Mouse (Mus musculus): ENCODE data around the gene Sugp2.

Gene Sugp2

GRCm38 (mm10) chr8:70203072-70203471 is 31.0 kb upstream of the Sugp2 start:
- no peak overlapping the region for H3K4me3 ChIP-seq (replicated peaks; ENCODE audit: low read length)
- no peaks in the 10 kb centered on the region for H3K9me3 ChIP-seq (ENCODE audit: low read length)
- no peaks in the 10 kb centered on the region for H3K27me3 ChIP-seq (ENCODE audit: insufficient read depth, low read length)
- TF ChIP-seq NANOG (IDR thresholded peaks at IDR 0.05; ENCODE audit: borderline replicate concordance, low read length) (no peak), POU5F1 (IDR thresholded peaks at IDR 0.05; ENCODE audit: borderline replicate concordance, low read length) (no peak), CTCF (conservative IDR thresholded peaks at IDR 0.05; ENCODE audit: low read length) (no peak)
- no peaks in the 10 kb centered on the region for H3K36me3 ChIP-seq (ENCODE audit: insufficient read depth, low read length)
- peaks cover 21% of the 10 kb centered on the region for H3K4me1 ChIP-seq (replicated peaks; ENCODE audit: low read depth, low read length)

GRCm38 (mm10) chr8:70204757-70205156 is 29.3 kb upstream of the Sugp2 start:
- Histone ChIP-seq H3K4me3 (replicated peaks; ENCODE audit: low read length) (no peak overlapping the region), H3K9me3 (ENCODE audit: low read length) (no peaks in the 10 kb centered on the region), H3K27me3 (ENCODE audit: insufficient read depth, low read length) (no peaks in the 10 kb centered on the region), H3K4me1 (replicated peaks; ENCODE audit: low read depth, low read length) (peaks cover 26% of the 10 kb centered on the region), H3K36me3 (ENCODE audit: insufficient read depth, low read length) (no peaks in the 10 kb centered on the region)
- TF ChIP-seq NANOG (IDR thresholded peaks at IDR 0.05; ENCODE audit: borderline replicate concordance, low read length) = no peak
- no peak for TF ChIP-seq CTCF (conservative IDR thresholded peaks at IDR 0.05; ENCODE audit: low read length)
- no peak for TF ChIP-seq POU5F1 (IDR thresholded peaks at IDR 0.05; ENCODE audit: borderline replicate concordance, low read length)

- Histone ChIP-seq H3K9me3 (ENCODE audit: low read length) (no peaks in the 10 kb centered on the region), H3K4me3 (replicated peaks; ENCODE audit: low read length) (no peak overlapping the region), H3K36me3 (ENCODE audit: insufficient read depth, low read length) (no peaks in the 10 kb centered on the region), H3K4me1 (replicated peaks; ENCODE audit: low read depth, low read length) (peaks cover 47% of the 10 kb centered on the region), H3K27me3 (ENCODE audit: insufficient read depth, low read length) (no peaks in the 10 kb centered on the region)
- no peak for TF ChIP-seq POU5F1 (IDR thresholded peaks at IDR 0.05; ENCODE audit: borderline replicate concordance, low read length)
- no peak for TF ChIP-seq NANOG (IDR thresholded peaks at IDR 0.05; ENCODE audit: borderline replicate concordance, low read length)
- TF ChIP-seq CTCF (conservative IDR thresholded peaks at IDR 0.05; ENCODE audit: low read length) = no peak
These were observed 25.9 kb upstream of the Sugp2 start for GRCm38 (mm10) chr8:70208130-70208529.

DNA sequence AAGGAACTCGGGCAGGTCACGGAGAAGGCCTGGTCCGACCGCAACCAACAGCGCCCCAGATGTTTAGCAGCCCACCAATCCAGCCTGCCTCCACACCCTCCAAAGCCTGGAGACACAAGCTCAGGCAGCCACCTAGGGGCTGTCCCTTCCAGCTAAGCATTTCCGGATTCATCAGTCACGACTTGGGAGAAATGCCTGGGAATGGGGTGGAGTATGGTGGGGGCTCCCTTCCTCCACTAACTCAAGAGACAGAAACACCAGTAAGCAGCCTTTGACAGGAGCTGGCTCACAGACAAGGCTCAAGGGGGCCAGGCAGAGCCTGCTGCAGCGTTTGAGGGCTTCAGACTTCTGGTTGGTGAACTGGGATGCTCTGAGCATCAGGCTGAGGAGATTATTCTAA is 23.5 kb upstream of the Sugp2 start:
- no peak for TF ChIP-seq NANOG (IDR thresholded peaks at IDR 0.05; ENCODE audit: borderline replicate concordance, low read length)
- TF ChIP-seq CTCF (conservative IDR thresholded peaks at IDR 0.05; ENCODE audit: low read length) = no peak
- TF ChIP-seq POU5F1 (IDR thresholded peaks at IDR 0.05; ENCODE audit: borderline replicate concordance, low read length) = no peak
- Histone ChIP-seq H3K4me3 (replicated peaks; ENCODE audit: low read length) (peak overlapping the region; percentile 27; the same call in 1 of the 2 replicates), H3K9me3 (ENCODE audit: low read length) (no peaks in the 10 kb centered on the region), H3K27me3 (ENCODE audit: insufficient read depth, low read length) (no peaks in the 10 kb centered on the region), H3K4me1 (replicated peaks; ENCODE audit: low read depth, low read length) (peaks cover 40% of the 10 kb centered on the region), H3K36me3 (ENCODE audit: insufficient read depth, low read length) (no peaks in the 10 kb centered on the region)

DNA sequence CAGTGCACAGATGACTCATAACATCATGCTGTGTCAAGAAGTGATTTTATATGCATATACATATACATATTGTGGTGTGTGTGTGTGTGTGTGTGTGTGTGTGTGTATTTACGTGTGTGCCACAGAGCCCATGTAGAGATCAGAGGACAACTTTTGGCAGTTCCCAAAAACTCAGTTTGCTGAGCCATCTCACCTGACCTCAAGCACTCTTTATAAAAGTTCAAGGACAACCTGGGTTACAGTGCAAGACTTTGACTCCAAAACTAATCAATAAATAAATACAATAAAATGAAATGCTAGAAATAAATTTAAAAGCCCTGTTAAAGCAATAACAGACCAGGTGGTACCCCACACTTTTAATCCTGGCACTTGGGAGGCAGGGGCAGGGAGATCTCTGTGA is 22.8 kb upstream of the Sugp2 start:
- peak overlapping the region; percentile 86 for H3K4me3 ChIP-seq (replicated peaks; ENCODE audit: low read length)
- TF ChIP-seq CTCF (conservative IDR thresholded peaks at IDR 0.05; ENCODE audit: low read length) = no peak
- no peak for TF ChIP-seq NANOG (IDR thresholded peaks at IDR 0.05; ENCODE audit: borderline replicate concordance, low read length)
- no peak for TF ChIP-seq POU5F1 (IDR thresholded peaks at IDR 0.05; ENCODE audit: borderline replicate concordance, low read length)
- H3K27me3 ChIP-seq (ENCODE audit: insufficient read depth, low read length) = no peaks in the 10 kb centered on the region
- H3K4me1 ChIP-seq (replicated peaks; ENCODE audit: low read depth, low read length) = peaks cover 40% of the 10 kb centered on the region
- no peaks in the 10 kb centered on the region for H3K9me3 ChIP-seq (ENCODE audit: low read length)
- H3K36me3 ChIP-seq (ENCODE audit: insufficient read depth, low read length) = no peaks in the 10 kb centered on the region

GRCm38 (mm10) chr8:70211726-70212111 is 22.3 kb upstream of the Sugp2 start:
- Histone ChIP-seq H3K27me3 (ENCODE audit: insufficient read depth, low read length) (peaks cover 3% of the 10 kb centered on the region), H3K9me3 (ENCODE audit: low read length) (no peaks in the 10 kb centered on the region), H3K36me3 (ENCODE audit: insufficient read depth, low read length) (no peaks in the 10 kb centered on the region), H3K4me3 (replicated peaks; ENCODE audit: low read length) (peak overlapping the region; percentile 86), H3K4me1 (replicated peaks; ENCODE audit: low read depth, low read length) (peaks cover 40% of the 10 kb centered on the region)
- TF ChIP-seq CTCF (conservative IDR thresholded peaks at IDR 0.05; ENCODE audit: low read length) (no peak), POU5F1 (IDR thresholded peaks at IDR 0.05; ENCODE audit: borderline replicate concordance, low read length) (no peak), NANOG (IDR thresholded peaks at IDR 0.05; ENCODE audit: borderline replicate concordance, low read length) (no peak)

GRCm38 (mm10) chr8:70212112-70213055 is 21.6 kb upstream of the Sugp2 start, which contains the start of gene Slc25a42:
TSS of gene Slc25a42 (minus strand) at chr8:70212305.
- no peak for TF ChIP-seq POU5F1 (IDR thresholded peaks at IDR 0.05; ENCODE audit: borderline replicate concordance, low read length)
- no peak for TF ChIP-seq CTCF (conservative IDR thresholded peaks at IDR 0.05; ENCODE audit: low read length)
- no peak for TF ChIP-seq NANOG (IDR thresholded peaks at IDR 0.05; ENCODE audit: borderline replicate concordance, low read length)
- no peaks in the 10 kb centered on the region for H3K9me3 ChIP-seq (ENCODE audit: low read length)

GRCm38 (mm10) chr8:70214411-70214810 is 19.6 kb upstream of the Sugp2 start:
- TF ChIP-seq POU5F1 (IDR thresholded peaks at IDR 0.05; ENCODE audit: borderline replicate concordance, low read length) (no peak), CTCF (conservative IDR thresholded peaks at IDR 0.05; ENCODE audit: low read length) (no peak), NANOG (IDR thresholded peaks at IDR 0.05; ENCODE audit: borderline replicate concordance, low read length) (no peak)
- H3K9me3 ChIP-seq (ENCODE audit: low read length) = no peaks in the 10 kb centered on the region
- no peak overlapping the region for H3K4me3 ChIP-seq (replicated peaks; ENCODE audit: low read length)
- H3K27me3 ChIP-seq (ENCODE audit: insufficient read depth, low read length) = peaks cover 9% of the 10 kb centered on the region
- H3K4me1 ChIP-seq (replicated peaks; ENCODE audit: low read depth, low read length) = peaks cover 39% of the 10 kb centered on the region
- H3K36me3 ChIP-seq (ENCODE audit: insufficient read depth, low read length) = no peaks in the 10 kb centered on the region

More at GRCm38 (mm10) chr8:70212112-70213055, 21.6 kb upstream of the Sugp2 start, which contains the start of gene Slc25a42:
- H3K27me3 ChIP-seq (ENCODE audit: insufficient read depth, low read length) = peaks cover 5% of the 10 kb centered on the region
- no peaks in the 10 kb centered on the region for H3K36me3 ChIP-seq (ENCODE audit: insufficient read depth, low read length)
- peaks cover 40% of the 10 kb centered on the region for H3K4me1 ChIP-seq (replicated peaks; ENCODE audit: low read depth, low read length)
- peak within 1 kb of the TSS; percentile 86 for H3K4me3 ChIP-seq (replicated peaks; ENCODE audit: low read length)

All from E14TG2a.4 (cell line).